Mouse (Mus musculus) ES-E14 (cell line): Measurements from ENCODE around the gene Foxg1. TPM values are rescaled to one million over a fixed set of nuclear protein-coding genes. Genes with fewer than 3 reads are reported as not detected.

Experiments used
- DNase-seq: peaks from one replicate; pipeline ENCODE4 v3.0.0-alpha.2; 2013; ENCODE audit warnings: low read depth, low spot score
- H3K27ac ChIP-seq: 2 replicates; pipeline ENCODE4 v1.5.1; 2012; ENCODE audit warnings: low read depth, mild to moderate bottlenecking, low read length, moderate library complexity, mixed read lengths; ENCODE audit not compliant: poor library complexity, insufficient read depth, severe bottlenecking
- H3K36me3 ChIP-seq: 2 replicates; pipeline ENCODE4 v1.6.1; 2012; ENCODE audit warnings: mild to moderate bottlenecking, low read length, moderate library complexity, mixed read lengths; ENCODE audit not compliant: control insufficient read depth, poor library complexity, insufficient read depth, severe bottlenecking
- H3K4me1 ChIP-seq, 2 experiments: fragments of 150-350 bp in 1 of 2; sonication (generic) in 1 of 2; 2 replicates each; pipeline ENCODE4 v1.6.1; 2012; ENCODE audit warnings: low read length in 2 of 2, mild to moderate bottlenecking in 1 of 2, mixed read lengths in 1 of 2; ENCODE audit not compliant: control insufficient read depth in 2 of 2, insufficient read depth in 2 of 2, poor library complexity in 1 of 2
- H3K4me3 ChIP-seq, 2 experiments: fragments of 150-350 bp in 1 of 2; sonication (generic) in 1 of 2; 2 replicates each; pipeline ENCODE4 v1.5.1; 2012; ENCODE audit warnings: low read length in 2 of 2, low read depth in 1 of 2, mild to moderate bottlenecking in 1 of 2, mixed read lengths in 1 of 2; ENCODE audit not compliant: insufficient read depth in 1 of 2, poor library complexity in 1 of 2, severe bottlenecking in 1 of 2
- H3K9ac ChIP-seq: 2 replicates; pipeline ENCODE4 v1.6.1; 2012; ENCODE audit warnings: low read depth, mild to moderate bottlenecking, low read length, mixed read lengths; ENCODE audit not compliant: poor library complexity, insufficient read depth, severe bottlenecking
- H3K9me3 ChIP-seq: fragments of 150-350 bp; sonication (generic); 2 replicates; pipeline ENCODE4 v1.6.1; 2012; ENCODE audit warnings: low read depth, mild to moderate bottlenecking, low read length; ENCODE audit not compliant: control insufficient read depth, insufficient read depth
- CHD2 ChIP-seq: IDR thresholded peaks from 2 replicates; pipeline ENCODE4 v1.6.1; 2014; ENCODE audit warnings: mild to moderate bottlenecking, low read depth, low read length, inconsistent platforms
- HCFC1 ChIP-seq: IDR thresholded peaks from 2 replicates; pipeline ENCODE4 v1.6.1; 2012; ENCODE audit warnings: low read length, inconsistent platforms, borderline replicate concordance; ENCODE audit not compliant: insufficient read depth
- MAFK ChIP-seq: IDR thresholded peaks from 2 replicates; pipeline ENCODE4 v1.6.1; 2014; ENCODE audit warnings: mild to moderate bottlenecking, low read depth, low read length, inconsistent platforms; ENCODE audit not compliant: insufficient read depth
- ZC3H11A ChIP-seq: IDR thresholded peaks from 2 replicates; pipeline ENCODE4 v1.6.1; 2012; ENCODE audit warnings: low read depth, mild to moderate bottlenecking, inconsistent platforms, low read length, borderline replicate concordance
- ZNF384 ChIP-seq: IDR thresholded peaks from 2 replicates; pipeline ENCODE4 v1.6.1; 2012; ENCODE audit warnings: low read depth, low read length, inconsistent platforms
- in situ Hi-C, 2 experiments: fragments of 600-800 bp; cut with MboI; formaldehyde crosslinking; loops; one replicate each; pipeline ENCODE4 v1.15.1; 2025; ENCODE audit warnings: low sequenced_read_pairs in 2 of 2, inconsistent platforms in 1 of 2; ENCODE audit not compliant: unreplicated experiment in 2 of 2
- total RNA-seq: library from RNA; depleted of rRNA; stranded (reverse); fragments of 300-350 nt; gene quantifications from 2 replicates; pipeline ENCODE4 v1.2.3, GENCODE M21; 2012

Foxg1 gene
- total RNA-seq, 1 experiment = 0.36 TPM

DNA sequence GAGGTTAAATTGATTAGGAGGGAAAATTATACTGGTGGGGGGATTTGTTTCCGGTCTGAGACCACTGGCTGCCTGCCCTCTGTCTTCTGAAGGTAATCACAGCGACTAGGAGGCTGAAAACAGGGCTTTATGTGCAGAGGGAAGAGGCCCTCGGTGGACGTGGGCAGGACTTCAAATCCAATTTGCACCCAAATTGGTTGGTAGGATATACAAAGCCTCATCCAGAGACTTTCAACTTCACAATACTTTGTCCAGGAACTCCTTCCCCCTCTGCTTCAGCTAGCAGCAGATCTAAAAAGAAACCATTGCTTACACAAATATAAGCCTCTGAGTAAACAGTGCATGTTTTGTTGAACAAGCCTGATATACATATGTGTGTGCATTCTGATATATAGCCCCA lies 2.0 kb upstream of the Foxg1 start:
- Histone ChIP-seq H3K36me3 (no peaks in the 10 kb centered on the region), H3K9me3 (no peaks in the 10 kb centered on the region), H3K27ac (no peak overlapping the region), H3K4me1 (no peaks in the 10 kb centered on the region), H3K4me3 (no peak overlapping the region), H3K9ac (no peak overlapping the region)
- TF ChIP-seq CHD2 = no peak
- TF ChIP-seq HCFC1 = no peak
- no peak for TF ChIP-seq MAFK
- TF ChIP-seq ZC3H11A = no peak
- no peak for TF ChIP-seq ZNF384
- in situ Hi-C loops = no loop called here
- DNase-seq = no peak

DNA sequence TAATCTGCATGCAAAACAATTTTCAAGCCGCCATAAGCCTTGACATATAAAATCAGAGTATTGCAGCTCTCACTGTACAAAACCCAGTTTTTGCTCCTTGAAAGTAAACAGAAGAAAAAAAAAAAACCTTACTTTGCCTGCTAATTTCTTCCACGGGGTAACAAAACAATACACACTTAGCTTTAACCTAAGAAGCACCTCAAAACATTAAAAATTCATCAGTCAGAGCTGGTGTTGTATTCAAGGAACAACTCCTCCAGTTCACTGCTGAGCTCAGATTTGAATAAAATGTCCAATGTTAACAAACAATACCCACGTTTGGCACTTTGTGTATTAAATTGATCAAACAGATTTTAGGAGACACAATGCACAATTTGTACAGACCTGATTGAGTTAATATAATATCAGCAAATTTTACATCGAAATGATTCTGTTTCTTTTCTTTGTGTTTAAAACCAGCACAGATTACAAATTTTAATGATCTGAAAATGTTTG lies 1.4 kb upstream of the Foxg1 start:
- TF ChIP-seq ZC3H11A (no peak), CHD2 (no peak), MAFK (no peak), ZNF384 (no peak), HCFC1 (no peak)
- Histone ChIP-seq H3K27ac (no peak overlapping the region), H3K4me3 (no peak overlapping the region), H3K4me1 (no peaks in the 10 kb centered on the region), H3K9me3 (no peaks in the 10 kb centered on the region), H3K36me3 (no peaks in the 10 kb centered on the region), H3K9ac (no peak overlapping the region)
- in situ Hi-C loops = no loop called here
- DNase-seq = no peak

DNA sequence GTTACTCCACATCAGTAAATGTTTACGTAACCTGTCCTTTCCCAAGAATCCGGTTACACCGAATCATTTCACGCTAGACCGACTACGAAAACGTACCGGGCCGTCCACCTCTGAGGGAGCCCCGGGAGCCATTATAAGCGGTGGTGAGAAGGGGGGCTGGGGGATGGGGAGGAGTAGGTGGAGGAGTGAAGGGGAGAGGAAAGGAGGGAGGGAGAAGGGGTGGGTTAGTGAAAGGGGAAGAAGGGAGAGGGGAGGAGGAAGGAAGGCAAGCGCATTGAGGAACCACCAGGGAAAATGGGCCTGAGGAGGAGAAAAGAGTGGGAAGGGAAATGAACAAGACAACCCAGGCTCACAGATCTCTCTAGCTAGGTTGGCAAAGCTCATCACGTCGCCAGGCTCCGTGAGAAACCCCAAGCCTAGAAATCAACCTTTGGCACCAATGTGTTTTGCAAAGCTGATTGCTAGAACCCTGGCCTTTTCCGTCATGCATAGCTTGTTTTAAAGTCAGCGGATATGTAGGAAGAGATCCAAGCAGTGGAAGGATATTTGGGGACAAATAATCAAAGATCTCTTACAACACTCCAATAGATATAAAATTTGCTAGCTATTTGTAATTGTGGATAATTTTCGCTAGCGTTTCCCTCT lies 617 bp upstream of the Foxg1 start:
- Histone ChIP-seq H3K27ac (no peak overlapping the region), H3K9me3 (no peaks in the 10 kb centered on the region), H3K36me3 (no peaks in the 10 kb centered on the region), H3K4me1 (no peaks in the 10 kb centered on the region), H3K9ac (no peak overlapping the region), H3K4me3 (no peak overlapping the region)
- TF ChIP-seq MAFK = no peak
- no peak for TF ChIP-seq CHD2
- TF ChIP-seq ZNF384 = no peak
- no peak for TF ChIP-seq ZC3H11A
- no peak for TF ChIP-seq HCFC1
- no peak for DNase-seq
- in situ Hi-C loops = no loop called here

DNA sequence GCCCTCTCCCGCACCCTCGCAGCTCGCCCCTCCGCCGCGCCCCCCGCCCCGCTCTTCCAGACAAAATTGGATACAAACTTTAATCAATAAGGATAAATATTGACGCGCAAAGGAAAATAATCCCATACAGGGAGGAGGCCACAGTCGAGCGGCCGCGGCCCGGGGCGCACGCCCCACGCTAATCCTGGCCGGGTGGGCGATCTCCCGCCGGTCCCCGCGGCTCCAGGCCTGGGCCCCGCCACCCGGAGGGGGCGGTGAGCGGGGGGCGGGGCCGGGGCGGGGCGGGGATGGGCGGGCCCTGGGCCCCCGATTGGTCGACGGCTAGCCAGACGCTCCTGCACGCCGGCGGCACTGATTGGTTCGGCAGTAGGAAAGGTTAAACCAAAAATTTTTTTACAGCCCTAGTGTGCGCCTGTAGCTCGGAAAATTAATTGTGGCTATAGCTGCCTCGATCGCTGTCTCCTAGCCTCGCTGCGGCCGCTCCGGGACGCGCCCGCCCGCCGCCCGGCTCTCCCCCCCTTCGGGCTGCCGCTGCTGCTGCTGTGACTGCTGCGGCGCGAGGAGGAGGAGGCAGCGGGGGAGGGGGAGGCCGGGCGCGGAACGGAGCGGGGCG lies 1.2 kb downstream of the Foxg1 start:
- peak overlapping the region; percentile 82 to 89 for H3K4me3 ChIP-seq
- TF ChIP-seq ZNF384 = no peak
- no peak overlapping the region for H3K27ac ChIP-seq
- DNase-seq = no peak
- H3K36me3 ChIP-seq = no peaks in the 10 kb centered on the region
- in situ Hi-C loops = no loop called here
- H3K9ac ChIP-seq = peak overlapping the region; percentile 44
- no peaks in the 10 kb centered on the region for H3K4me1 ChIP-seq
- no peaks in the 10 kb centered on the region for H3K9me3 ChIP-seq
